Mouse (Mus musculus) midbrain, embryonic 14.5 days (tissue): Measurements from ENCODE around the gene Cdk7. TPM values are rescaled to one million over a fixed set of nuclear protein-coding genes. Genes with fewer than 3 reads are reported as not detected.
"Not testable (repeated sequence)": the region's sequence is repeated elsewhere in the genome, so short reads cannot be mapped to it uniquely, and the experiment has no call there.

ENCODE experiments used
- ATAC-seq: fragments of 200-750 bp; cut with Nextera tagmentation; 2 replicates; pipeline ENCODE4 v1.8.0; 2017; ENCODE audit warnings: moderate number of reproducible peaks, moderate library complexity; ENCODE audit not compliant: low FRiP score, low TSS enrichment
- DNase-seq: peaks from one replicate; pipeline ENCODE4 v3.0.0-alpha.2; 2015
- H3K27ac ChIP-seq: fragments of 300-500 bp; sonication (generic); replicated peaks from 2 replicates; pipeline ENCODE4 v1.5.1; 2014; ENCODE audit warnings: mild to moderate bottlenecking, low read depth, low read length, moderate library complexity
- H3K27me3 ChIP-seq: fragments of 300-500 bp; sonication (generic); 2 replicates; pipeline ENCODE4 v1.6.1; 2014; ENCODE audit warnings: low read length, control low read depth, mixed read lengths; ENCODE audit not compliant: control insufficient read depth, insufficient read depth
- H3K36me3 ChIP-seq: fragments of 300-500 bp; sonication (generic); 2 replicates; pipeline ENCODE4 v1.6.1; 2014; ENCODE audit warnings: low read length, control low read depth; ENCODE audit not compliant: control insufficient read depth, insufficient read depth
- H3K4me1 ChIP-seq: fragments of 300-500 bp; sonication (generic); 2 replicates; pipeline ENCODE4 v1.6.1; 2014; ENCODE audit warnings: mild to moderate bottlenecking, antibody characterized with exemption, low read length, control low read depth; ENCODE audit not compliant: control insufficient read depth, insufficient read depth
- H3K4me2 ChIP-seq: fragments of 300-500 bp; sonication (generic); 2 replicates; pipeline ENCODE4 v1.6.1; 2014; ENCODE audit warnings: mild to moderate bottlenecking, low read length, moderate library complexity
- H3K4me3 ChIP-seq: fragments of 300-500 bp; sonication (generic); replicated peaks from 2 replicates; pipeline ENCODE4 v1.5.1; 2014; ENCODE audit warnings: low read depth, low read length
- H3K9ac ChIP-seq: fragments of 300-500 bp; sonication (generic); replicated peaks from 2 replicates; pipeline ENCODE4 v1.6.1; 2014; ENCODE audit warnings: mild to moderate bottlenecking, low read length, moderate library complexity
- H3K9me3 ChIP-seq: fragments of 300-500 bp; sonication (generic); 2 replicates; pipeline ENCODE4 v1.6.1; 2016; ENCODE audit warnings: low read length, control low read depth, mixed read lengths; ENCODE audit not compliant: control insufficient read depth
- WGBS: fragments of 180-500 bp; shearing (Covaris S2); extraction: QIAGEN DNeasy Blood & Tissue Kit; methylation state at CpG from one replicate; pipeline ENCODE4 v1.1.7; 2014; 5-methylcytosine and 5-hydroxymethylcytosine counted together
- polyA plus RNA-seq: library from polyadenylated mRNA; unstranded; fragments of >200 nt; fragmentation: Nextera tagmentation; extraction: Ambion mirVana; gene quantifications from 2 replicates; pipeline ENCODE4 v1.2.1, GENCODE M21; 2014

The Cdk7 gene
- polyA plus RNA-seq, 1 experiment from 2014 or later = 46.0 TPM

- DNase-seq (no peak), ATAC-seq (no peak)
- Histone ChIP-seq H3K4me3 (no peak overlapping the region), H3K36me3 (peaks cover 21% of the 10 kb centered on the region), H3K9ac (no peak overlapping the region), H3K9me3 (no peaks in the 10 kb centered on the region), H3K4me2 (no peak overlapping the region), H3K27me3 (no peaks in the 10 kb centered on the region), H3K27ac (no peak overlapping the region), H3K4me1 (peaks cover 10% of the 10 kb centered on the region)
- 98% methylated on average over 2 of the region's 2 CpGs for WGBS
Observed at GRCm38 (mm10) chr13:100732756-100733155, 2.0 kb upstream of the Cdk7 start.

- Histone ChIP-seq H3K4me3 (peak overlapping the region; percentile 89), H3K4me2 (peak overlapping the region; percentile 92), H3K4me1 (peaks cover 10% of the 10 kb centered on the region), H3K36me3 (peaks cover 20% of the 10 kb centered on the region)
- H3K9ac ChIP-seq, ATAC-seq, H3K27me3 ChIP-seq, H3K27ac ChIP-seq, DNase-seq, H3K9me3 ChIP-seq: not testable (repeated sequence)
- WGBS = 92% methylated on average over 5 of the region's 6 CpGs
Observed at GRCm38 (mm10) chr13:100731462-100732046, 815 bp upstream of the Cdk7 start.

GRCm38 (mm10) chr13:100730153-100730860 lies 432 bp downstream of the Cdk7 start:
- Histone ChIP-seq H3K36me3 (peaks cover 18% of the 10 kb centered on the region), H3K9ac (peak overlapping the region; percentile 68), H3K9me3 (no peaks in the 10 kb centered on the region), H3K4me3 (peak overlapping the region; percentile 89), H3K27me3 (no peaks in the 10 kb centered on the region), H3K27ac (peak overlapping the region; percentile 81), H3K4me2 (peak overlapping the region; percentile 92), H3K4me1 (peaks cover 10% of the 10 kb centered on the region)
- DNase-seq (no peak), ATAC-seq (peak; percentile 90)
- 1% methylated on average over 30 of the region's 30 CpGs for WGBS

GRCm38 (mm10) chr13:100728530-100728929 lies 2.2 kb downstream of the Cdk7 start:
- not testable (repeated sequence) for ATAC-seq, H3K27ac ChIP-seq, DNase-seq, H3K9me3 ChIP-seq, H3K9ac ChIP-seq, H3K4me2 ChIP-seq, H3K27me3 ChIP-seq, H3K4me3 ChIP-seq
- 94% methylated on average over 4 of the region's 4 CpGs for WGBS
- Histone ChIP-seq H3K36me3 (peaks cover 14% of the 10 kb centered on the region), H3K4me1 (peaks cover 10% of the 10 kb centered on the region)

- DNase-seq (no peak), ATAC-seq (no peak)
- peaks cover 14% of the 10 kb centered on the region for H3K36me3 ChIP-seq
- peaks cover 10% of the 10 kb centered on the region for H3K4me1 ChIP-seq
- H3K27ac ChIP-seq = no peak overlapping the region
- no peaks in the 10 kb centered on the region for H3K9me3 ChIP-seq
- no peak overlapping the region for H3K9ac ChIP-seq
- no peak overlapping the region for H3K4me2 ChIP-seq
- no peaks in the 10 kb centered on the region for H3K27me3 ChIP-seq
- WGBS = 96% methylated on average over 5 of the region's 5 CpGs
- H3K4me3 ChIP-seq = no peak overlapping the region
Observed at GRCm38 (mm10) chr13:100728086-100728485, 2.7 kb downstream of the Cdk7 start.

- DNase-seq (no peak), ATAC-seq (no peak)
- Histone ChIP-seq H3K36me3 (peaks cover 31% of the 10 kb centered on the region), H3K27ac (no peak overlapping the region), H3K9ac (no peak overlapping the region), H3K4me3 (no peak overlapping the region), H3K9me3 (no peaks in the 10 kb centered on the region), H3K27me3 (no peaks in the 10 kb centered on the region), H3K4me2 (no peak overlapping the region), H3K4me1 (peaks cover 10% of the 10 kb centered on the region)
- WGBS = 88% methylated on average over 10 of the region's 10 CpGs
Observed at GRCm38 (mm10) chr13:100725194-100725593, 5.5 kb downstream of the Cdk7 start.

GRCm38 (mm10) chr13:100724051-100724754 lies 6.5 kb downstream of the Cdk7 start:
- DNase-seq (peak; percentile 32), ATAC-seq (peak; percentile 17; the same call in 1 of the 2 replicates)
- Histone ChIP-seq H3K4me3 (no peak overlapping the region), H3K9me3 (no peaks in the 10 kb centered on the region), H3K36me3 (peaks cover 39% of the 10 kb centered on the region), H3K4me1 (peaks cover 2% of the 10 kb centered on the region), H3K27ac (no peak overlapping the region), H3K9ac (no peak overlapping the region), H3K4me2 (no peak overlapping the region), H3K27me3 (no peaks in the 10 kb centered on the region)
- 70% methylated on average over 7 of the region's 7 CpGs for WGBS

GRCm38 (mm10) chr13:100721656-100722055 lies 9.1 kb downstream of the Cdk7 start:
- no peaks in the 10 kb centered on the region for H3K9me3 ChIP-seq
- H3K27me3 ChIP-seq = no peaks in the 10 kb centered on the region
- no peak overlapping the region for H3K4me2 ChIP-seq
- H3K27ac ChIP-seq = no peak overlapping the region
- no peak overlapping the region for H3K9ac ChIP-seq
- no peak for ATAC-seq
- H3K4me1 ChIP-seq = no peaks in the 10 kb centered on the region
- peaks cover 44% of the 10 kb centered on the region for H3K36me3 ChIP-seq
- H3K4me3 ChIP-seq = no peak overlapping the region
- WGBS = 92% methylated on average over 5 of the region's 5 CpGs
- DNase-seq = no peak
